Mouse (Mus musculus) heart, postnatal 0 days (tissue): Measurements from ENCODE around the gene Otulin.

Experiments used
- CTCF ChIP-seq: IDR thresholded peaks from 2 replicates; pipeline ENCODE4 v1.5.1; 2016; ENCODE audit warnings: antibody characterized with exemption, control low read depth, low read depth
- EP300 ChIP-seq: IDR thresholded peaks from 2 replicates; pipeline ENCODE4 v1.6.1; 2016; ENCODE audit warnings: antibody characterized with exemption, low read depth

DNA sequence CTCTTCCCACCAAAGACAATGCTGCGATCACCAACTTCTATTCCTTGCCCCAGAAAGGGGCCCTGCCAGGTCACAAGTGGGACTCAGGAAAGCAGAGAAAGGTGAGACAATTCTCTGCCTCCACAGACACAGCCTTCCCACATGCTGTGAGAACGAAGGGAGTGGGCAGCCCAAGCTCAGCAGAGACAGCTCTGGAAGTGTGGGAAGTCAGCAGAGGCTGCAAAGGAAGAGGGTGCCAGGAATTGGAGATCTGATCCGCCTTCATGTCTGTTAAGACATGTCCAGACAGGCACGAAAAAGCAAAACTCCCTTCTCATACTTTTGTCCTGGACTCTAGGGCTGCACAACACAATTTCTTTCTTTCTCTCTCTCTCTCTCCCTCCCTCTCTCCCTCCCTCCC is 38.8 kb upstream of the Otulin start:
- TF ChIP-seq CTCF: no peak
- TF ChIP-seq EP300: no peak
